Mouse (Mus musculus): Measurements from ENCODE around the gene Pon3. TPM values are rescaled to one million over a fixed set of nuclear protein-coding genes. Genes with fewer than 3 reads are reported as not detected.

Pon3 gene
- polyA plus RNA-seq, 1 experiment from 2014 or later: 10.3 TPM

DNA sequence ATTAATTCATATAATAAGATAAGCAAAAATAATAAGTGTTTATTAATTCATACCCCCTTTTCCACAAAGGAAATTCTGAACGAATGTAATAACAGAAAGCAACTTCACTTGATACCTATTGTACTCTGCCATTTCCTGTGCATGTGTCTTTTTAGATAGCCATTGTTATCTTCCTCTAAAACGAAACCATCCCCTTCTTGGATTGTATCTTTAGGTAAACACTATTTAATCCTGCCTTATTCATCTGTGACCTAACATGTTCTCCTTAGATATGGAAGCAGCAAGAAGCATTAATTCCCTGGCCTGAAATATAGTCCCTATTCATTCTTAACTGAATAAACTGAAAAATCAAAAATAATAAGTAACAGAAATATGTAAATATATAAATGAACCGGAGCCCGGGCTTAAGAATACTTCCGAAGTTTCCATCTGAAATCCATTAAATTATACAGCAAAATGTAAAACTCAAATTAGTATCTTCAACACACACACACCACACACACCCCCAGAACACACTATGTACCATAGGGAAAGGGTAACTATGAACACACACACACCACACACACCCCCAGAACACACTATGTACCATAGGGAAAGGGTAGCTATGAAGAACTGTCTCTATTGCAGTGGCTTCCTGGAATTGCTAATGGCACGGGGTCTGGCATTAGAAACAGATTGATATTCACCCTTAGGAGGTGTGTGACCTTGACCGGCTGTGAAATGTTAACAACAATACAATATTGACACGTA lies 7.3 kb upstream of the Pon3 start:
- ATAC-seq (ENCODE audit: low FRiP score, low TSS enrichment): no peak
- WGBS: 88% methylated on average over 8 of the region's 8 CpGs

DNA sequence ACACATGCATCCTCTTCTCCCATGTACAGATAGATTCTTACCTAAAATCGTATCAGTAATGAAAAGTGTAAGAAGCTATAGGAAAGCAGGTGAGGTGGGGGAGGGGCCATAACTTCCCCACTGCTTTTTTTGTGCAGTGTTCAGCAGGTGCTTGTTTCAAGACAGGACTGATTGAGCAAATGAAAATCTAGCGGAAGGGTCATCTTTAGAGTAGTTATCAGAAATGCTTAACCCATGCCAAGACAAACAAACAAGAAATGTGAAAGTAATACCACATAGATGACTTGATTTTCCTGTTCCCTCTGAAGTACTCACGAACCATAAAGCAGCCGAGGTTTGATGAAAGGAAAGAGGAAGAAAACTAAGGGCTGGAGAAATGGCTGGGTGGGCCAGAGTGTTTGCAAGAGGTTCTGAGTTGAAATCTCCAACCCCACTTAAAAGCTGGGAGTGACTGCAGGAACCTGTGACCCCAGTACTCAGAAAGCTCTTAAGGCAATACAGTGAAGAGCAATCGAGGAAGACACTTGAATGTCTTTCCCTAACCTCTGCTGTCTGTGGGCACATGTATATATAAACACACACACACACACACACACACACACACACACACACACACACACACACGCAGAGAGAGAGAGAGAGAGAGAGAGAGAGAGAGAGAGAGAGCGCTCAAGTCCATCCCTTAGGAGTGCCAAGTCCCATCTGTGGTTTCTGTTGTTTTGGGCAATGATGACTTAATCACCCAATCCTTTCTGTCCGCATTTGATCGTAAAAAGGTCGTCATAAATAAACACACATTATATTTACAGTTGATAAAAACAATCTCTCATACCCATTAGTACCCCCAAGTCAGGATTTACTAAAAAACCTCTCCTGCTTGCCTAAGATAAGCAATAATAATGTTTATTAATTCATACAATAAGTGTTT lies 6.5 kb upstream of the Pon3 start:
- ATAC-seq (ENCODE audit: low FRiP score, low TSS enrichment): no peak

More for the DNA sequence above, 7.3 kb upstream of the Pon3 start:
- Histone ChIP-seq H3K27ac (ENCODE audit: low read depth, low read length) (no peak overlapping the region), H3K9me3 (ENCODE audit: control insufficient read depth, low read length) (no peaks in the 10 kb centered on the region), H3K9ac (ENCODE audit: low read depth, low read length) (no peak overlapping the region), H3K27me3 (ENCODE audit: control insufficient read depth, insufficient read depth, low read length) (no peaks in the 10 kb centered on the region), H3K4me2 (replicated peaks; ENCODE audit: low read depth, low read length) (no peak overlapping the region), H3K4me1 (ENCODE audit: control insufficient read depth, insufficient read depth, low read length) (no peaks in the 10 kb centered on the region), H3K4me3 (ENCODE audit: low read length) (no peak overlapping the region), H3K36me3 (ENCODE audit: control insufficient read depth, insufficient read depth, low read length) (no peaks in the 10 kb centered on the region; the same call in 1 of the 2 replicates)

DNA sequence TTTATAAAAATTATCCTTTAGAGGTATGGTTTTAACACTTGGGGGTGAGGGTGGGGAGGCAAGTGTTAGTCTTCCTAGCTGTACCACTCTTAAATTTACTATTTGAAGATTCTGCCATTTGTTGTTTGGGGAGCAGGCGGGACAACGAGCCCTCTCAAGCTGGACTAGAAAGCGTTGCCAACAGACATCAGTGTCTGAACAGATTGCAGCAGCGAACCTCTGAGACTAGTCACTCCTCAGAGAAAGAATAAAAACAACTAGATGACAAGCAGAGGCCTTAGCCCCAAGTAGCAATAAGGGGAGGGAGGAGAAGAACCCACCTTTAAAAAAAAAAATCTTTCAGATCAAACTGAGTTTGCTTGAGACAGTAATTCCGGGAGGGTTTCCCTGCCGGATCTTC lies 795 bp downstream of the Pon3 start:
- no peaks in the 10 kb centered on the region for H3K36me3 ChIP-seq (ENCODE audit: control insufficient read depth, insufficient read depth, low read length)
- no peaks in the 10 kb centered on the region for H3K27me3 ChIP-seq (ENCODE audit: control insufficient read depth, insufficient read depth, low read length)
- H3K4me1 ChIP-seq (ENCODE audit: control insufficient read depth, insufficient read depth, low read length): peaks cover 6% of the 10 kb centered on the region; the same call in 1 of the 2 replicates
- no peak for ATAC-seq (ENCODE audit: low FRiP score, low TSS enrichment)
- H3K9ac ChIP-seq (ENCODE audit: low read depth, low read length): no peak overlapping the region
- H3K4me3 ChIP-seq (ENCODE audit: low read length): peak overlapping the region; percentile 44
- no peaks in the 10 kb centered on the region for H3K9me3 ChIP-seq (ENCODE audit: control insufficient read depth, low read length)
- WGBS: 30% methylated on average over 6 of the region's 6 CpGs
- no peak overlapping the region for H3K27ac ChIP-seq (ENCODE audit: low read depth, low read length)
- peak overlapping the region; percentile 65 for H3K4me2 ChIP-seq (replicated peaks; ENCODE audit: low read depth, low read length)

More for the DNA sequence above, 6.5 kb upstream of the Pon3 start:
- H3K4me3 ChIP-seq (ENCODE audit: low read length): no peak overlapping the region
- no peak overlapping the region for H3K9ac ChIP-seq (ENCODE audit: low read depth, low read length)
- no peak overlapping the region for H3K27ac ChIP-seq (ENCODE audit: low read depth, low read length)
- H3K9me3 ChIP-seq (ENCODE audit: control insufficient read depth, low read length): no peaks in the 10 kb centered on the region
- H3K4me2 ChIP-seq (replicated peaks; ENCODE audit: low read depth, low read length): no peak overlapping the region
- no peaks in the 10 kb centered on the region for H3K27me3 ChIP-seq (ENCODE audit: control insufficient read depth, insufficient read depth, low read length)
- WGBS: 82% methylated on average over 9 of the region's 10 CpGs
- H3K4me1 ChIP-seq (ENCODE audit: control insufficient read depth, insufficient read depth, low read length): no peaks in the 10 kb centered on the region
- no peaks in the 10 kb centered on the region; the same call in 1 of the 2 replicates for H3K36me3 ChIP-seq (ENCODE audit: control insufficient read depth, insufficient read depth, low read length)

DNA sequence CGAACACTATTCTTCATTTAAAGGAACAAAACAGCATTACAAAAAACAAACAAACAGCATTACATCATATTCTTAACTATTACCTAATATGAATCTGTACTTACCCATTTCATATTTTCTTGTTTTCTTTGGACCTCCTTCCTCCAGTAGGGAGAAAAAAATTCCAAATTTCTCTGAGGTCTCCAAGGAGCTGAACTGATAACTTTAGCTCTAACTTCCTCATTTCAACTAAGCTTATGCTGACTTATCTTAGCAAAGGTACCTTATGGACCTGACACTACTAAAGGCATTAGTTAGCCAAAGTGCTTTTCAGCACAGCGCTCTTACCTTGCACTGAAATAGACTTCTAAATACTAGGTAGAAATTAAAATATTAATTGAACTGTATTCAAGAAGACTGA lies 1.2 kb downstream of the Pon3 start:
- no peaks in the 10 kb centered on the region for H3K27me3 ChIP-seq (ENCODE audit: control insufficient read depth, insufficient read depth, low read length)
- whole genome bisulfite sequencing: 91% methylated on average over 2 of the region's 2 CpGs
- ATAC-seq (ENCODE audit: low FRiP score, low TSS enrichment): no peak
- H3K36me3 ChIP-seq (ENCODE audit: control insufficient read depth, insufficient read depth, low read length): no peaks in the 10 kb centered on the region
- peak overlapping the region; percentile 65; the same call in 1 of the 2 replicates for H3K4me2 ChIP-seq (replicated peaks; ENCODE audit: low read depth, low read length)
- H3K9me3 ChIP-seq (ENCODE audit: control insufficient read depth, low read length): no peaks in the 10 kb centered on the region
- peaks cover 6% of the 10 kb centered on the region; the same call in 1 of the 2 replicates for H3K4me1 ChIP-seq (ENCODE audit: control insufficient read depth, insufficient read depth, low read length)
- H3K9ac ChIP-seq (ENCODE audit: low read depth, low read length): no peak overlapping the region
- H3K4me3 ChIP-seq (ENCODE audit: low read length): no peak overlapping the region
- H3K27ac ChIP-seq (ENCODE audit: low read depth, low read length): no peak overlapping the region

DNA sequence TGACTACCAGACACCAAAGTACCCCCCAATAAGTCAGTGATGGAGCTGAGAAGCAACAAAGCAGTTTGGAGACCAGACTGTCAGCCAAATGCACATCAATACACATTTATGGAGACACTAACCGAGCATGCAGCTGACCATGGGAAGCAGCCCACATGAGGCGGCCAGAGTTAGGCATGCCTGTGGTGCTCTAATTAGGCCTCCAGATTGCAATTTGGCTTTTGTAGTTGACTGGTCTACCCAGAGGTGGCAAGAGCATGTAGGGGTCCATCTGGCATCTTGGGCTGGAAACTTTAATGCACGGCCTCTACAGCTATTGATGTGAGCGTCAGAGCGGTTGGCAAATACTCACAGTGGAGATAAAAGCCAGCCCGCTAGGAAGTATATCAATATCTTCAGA lies 10.2 kb downstream of the Pon3 start:
- H3K4me1 ChIP-seq (ENCODE audit: control insufficient read depth, insufficient read depth, low read length): no peaks in the 10 kb centered on the region
- H3K4me3 ChIP-seq (ENCODE audit: low read length): no peak overlapping the region
- no peaks in the 10 kb centered on the region for H3K27me3 ChIP-seq (ENCODE audit: control insufficient read depth, insufficient read depth, low read length)
- no peak overlapping the region for H3K27ac ChIP-seq (ENCODE audit: low read depth, low read length)
- no peak overlapping the region for H3K9ac ChIP-seq (ENCODE audit: low read depth, low read length)
- no peak overlapping the region for H3K4me2 ChIP-seq (replicated peaks; ENCODE audit: low read depth, low read length)
- H3K9me3 ChIP-seq (ENCODE audit: control insufficient read depth, low read length): no peaks in the 10 kb centered on the region
- WGBS: 91% methylated on average over 6 of the region's 6 CpGs
- H3K36me3 ChIP-seq (ENCODE audit: control insufficient read depth, insufficient read depth, low read length): no peaks in the 10 kb centered on the region
- no peak for ATAC-seq (ENCODE audit: low FRiP score, low TSS enrichment)

DNA sequence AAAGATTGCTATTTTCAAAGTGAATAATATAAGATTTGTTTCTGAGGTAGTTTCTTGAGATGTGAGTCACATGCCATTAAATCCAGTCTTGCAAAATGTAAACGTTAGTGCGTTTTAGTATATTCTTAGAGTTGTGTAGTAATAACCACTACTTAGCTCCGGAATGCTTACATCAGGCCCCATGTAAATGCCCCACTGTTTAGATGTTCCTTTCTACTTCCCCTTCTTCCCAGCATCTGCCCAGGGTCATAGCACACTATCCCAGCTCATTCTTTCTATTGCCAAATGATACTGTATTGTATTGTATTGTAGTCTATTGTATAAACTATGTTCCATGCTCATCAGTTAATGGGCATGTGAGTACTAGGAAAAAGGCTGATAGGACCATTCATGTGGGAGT lies 17.3 kb downstream of the Pon3 start:
- Histone ChIP-seq H3K9me3 (ENCODE audit: control insufficient read depth, low read length) (no peaks in the 10 kb centered on the region), H3K27ac (ENCODE audit: low read depth, low read length) (no peak overlapping the region), H3K4me1 (ENCODE audit: control insufficient read depth, insufficient read depth, low read length) (no peaks in the 10 kb centered on the region), H3K4me2 (replicated peaks; ENCODE audit: low read depth, low read length) (no peak overlapping the region), H3K27me3 (ENCODE audit: control insufficient read depth, insufficient read depth, low read length) (no peaks in the 10 kb centered on the region), H3K9ac (ENCODE audit: low read depth, low read length) (no peak overlapping the region), H3K4me3 (ENCODE audit: low read length) (no peak overlapping the region), H3K36me3 (ENCODE audit: control insufficient read depth, insufficient read depth, low read length) (no peaks in the 10 kb centered on the region)
- 90% methylated on average over 3 of the region's 3 CpGs for WGBS
- ATAC-seq (ENCODE audit: low FRiP score, low TSS enrichment): no peak

DNA sequence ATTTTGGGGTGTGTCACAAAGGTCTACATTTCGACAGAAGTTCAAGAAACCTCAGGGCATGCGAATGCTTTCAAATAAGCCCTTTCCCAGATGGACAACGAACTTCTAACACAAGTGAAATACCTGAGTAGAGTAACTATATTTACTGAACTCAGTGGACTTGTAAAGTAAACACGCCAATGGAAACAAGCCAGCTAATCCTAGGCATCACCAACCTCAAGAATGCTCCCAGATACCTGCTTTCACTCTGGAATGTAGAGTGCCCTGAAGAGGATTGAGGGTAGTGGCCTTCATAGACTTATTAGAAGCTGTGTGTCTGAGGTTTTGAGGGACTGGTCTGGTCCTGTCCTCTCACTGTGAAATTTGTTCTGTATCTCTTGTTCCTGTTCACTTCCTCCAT lies 18.6 kb downstream of the Pon3 start:
- 93% methylated on average over 4 of the region's 4 CpGs for WGBS
- no peak for ATAC-seq (ENCODE audit: low FRiP score, low TSS enrichment)
- no peaks in the 10 kb centered on the region for H3K4me1 ChIP-seq (ENCODE audit: control insufficient read depth, insufficient read depth, low read length)
- no peak overlapping the region for H3K9ac ChIP-seq (ENCODE audit: low read depth, low read length)
- H3K9me3 ChIP-seq (ENCODE audit: control insufficient read depth, low read length): no peaks in the 10 kb centered on the region
- H3K4me3 ChIP-seq (ENCODE audit: low read length): no peak overlapping the region
- H3K36me3 ChIP-seq (ENCODE audit: control insufficient read depth, insufficient read depth, low read length): no peaks in the 10 kb centered on the region
- H3K4me2 ChIP-seq (replicated peaks; ENCODE audit: low read depth, low read length): no peak overlapping the region
- H3K27ac ChIP-seq (ENCODE audit: low read depth, low read length): no peak overlapping the region
- no peaks in the 10 kb centered on the region for H3K27me3 ChIP-seq (ENCODE audit: control insufficient read depth, insufficient read depth, low read length)

DNA sequence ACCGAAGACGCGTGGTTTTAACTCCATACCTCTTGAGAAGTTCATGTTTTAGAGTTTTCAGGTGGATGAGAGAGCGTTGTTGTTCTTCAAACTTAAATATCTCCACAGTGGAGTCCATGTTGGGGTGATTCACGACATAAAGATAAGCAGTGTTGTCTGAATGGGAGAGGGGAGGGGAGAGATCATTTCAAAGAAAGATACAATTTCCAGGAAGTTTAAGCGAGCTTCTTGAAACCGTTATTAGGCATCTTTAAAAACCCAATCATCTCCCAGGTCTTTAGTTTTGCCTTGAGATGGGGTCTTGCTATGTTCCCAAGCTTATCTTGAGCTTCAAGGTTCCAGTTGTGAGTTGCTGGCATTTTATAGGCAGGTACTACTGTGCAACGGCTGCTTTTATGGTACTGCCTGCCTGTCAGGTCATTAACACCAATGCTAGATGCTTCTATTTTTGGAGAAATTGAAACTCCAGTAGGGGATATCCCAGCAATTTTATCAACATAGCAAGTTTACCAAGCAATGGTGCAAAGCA lies 19.2 kb downstream of the Pon3 start:
- H3K27me3 ChIP-seq (ENCODE audit: control insufficient read depth, insufficient read depth, low read length): no peaks in the 10 kb centered on the region
- no peaks in the 10 kb centered on the region for H3K9me3 ChIP-seq (ENCODE audit: control insufficient read depth, low read length)
- no peaks in the 10 kb centered on the region for H3K36me3 ChIP-seq (ENCODE audit: control insufficient read depth, insufficient read depth, low read length)
- no peak overlapping the region for H3K4me3 ChIP-seq (ENCODE audit: low read length)
- no peak overlapping the region for H3K9ac ChIP-seq (ENCODE audit: low read depth, low read length)
- 89% methylated on average over 8 of the region's 8 CpGs for WGBS
- ATAC-seq (ENCODE audit: low FRiP score, low TSS enrichment): no peak
- no peak overlapping the region for H3K4me2 ChIP-seq (replicated peaks; ENCODE audit: low read depth, low read length)
- no peak overlapping the region for H3K27ac ChIP-seq (ENCODE audit: low read depth, low read length)
- no peaks in the 10 kb centered on the region for H3K4me1 ChIP-seq (ENCODE audit: control insufficient read depth, insufficient read depth, low read length)

DNA sequence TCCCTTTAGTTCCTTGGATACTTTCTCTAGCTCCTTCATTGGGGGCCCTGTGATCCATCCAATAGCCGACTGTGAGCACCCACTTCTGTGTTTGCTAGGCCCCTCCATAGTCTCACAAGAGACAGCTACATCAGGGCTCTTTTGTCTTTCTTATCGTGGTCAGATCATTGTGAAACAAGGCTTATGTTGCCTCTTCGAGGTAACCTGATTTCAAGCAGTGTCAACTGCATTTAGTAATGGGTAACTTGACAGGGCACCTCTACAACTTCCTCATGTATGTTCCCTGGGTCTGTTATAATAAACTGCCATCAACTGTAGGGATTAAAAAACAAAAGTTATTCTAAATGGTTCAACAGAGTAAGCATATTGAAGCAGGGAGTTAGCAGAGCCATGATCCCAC lies 21.5 kb downstream of the Pon3 start:
- Histone ChIP-seq H3K27me3 (ENCODE audit: control insufficient read depth, insufficient read depth, low read length) (no peaks in the 10 kb centered on the region), H3K4me2 (replicated peaks; ENCODE audit: low read depth, low read length) (no peak overlapping the region), H3K9me3 (ENCODE audit: control insufficient read depth, low read length) (no peaks in the 10 kb centered on the region), H3K4me1 (ENCODE audit: control insufficient read depth, insufficient read depth, low read length) (no peaks in the 10 kb centered on the region), H3K9ac (ENCODE audit: low read depth, low read length) (no peak overlapping the region), H3K36me3 (ENCODE audit: control insufficient read depth, insufficient read depth, low read length) (no peaks in the 10 kb centered on the region), H3K27ac (ENCODE audit: low read depth, low read length) (no peak overlapping the region), H3K4me3 (ENCODE audit: low read length) (no peak overlapping the region)
- WGBS: 80% methylated on average over 3 of the region's 3 CpGs
- no peak for ATAC-seq (ENCODE audit: low FRiP score, low TSS enrichment)
